Mouse (Mus musculus) thymus, adult 2 months (tissue): ENCODE data around the gene Gcn1l1. TPM values are rescaled to one million over a fixed set of nuclear protein-coding genes. Genes with fewer than 3 reads are reported as not detected.

ENCODE experiments used
- DNase-seq: peaks from one replicate; pipeline ENCODE4 v3.0.0; 2021
- H3K27ac ChIP-seq: fragments of 200-500 bp; 2 replicates; pipeline ENCODE4 v1.5.1; 2012; ENCODE audit warnings: low read length, control low read depth; ENCODE audit not compliant: control insufficient read depth, insufficient read depth
- H3K27me3 ChIP-seq: fragments of 200-500 bp; 2 replicates; pipeline ENCODE4 v1.6.1; 2012; ENCODE audit warnings: mild to moderate bottlenecking, low read length, moderate library complexity, mixed read lengths; ENCODE audit not compliant: control insufficient read depth, insufficient read depth
- H3K36me3 ChIP-seq: fragments of 200-500 bp; 2 replicates; pipeline ENCODE4 v1.6.1; 2012; ENCODE audit warnings: mild to moderate bottlenecking, low read length, moderate library complexity; ENCODE audit not compliant: control insufficient read depth, insufficient read depth
- H3K4me1 ChIP-seq: fragments of 200-500 bp; replicated peaks from 2 replicates; pipeline ENCODE4 v1.6.1; 2012; ENCODE audit warnings: low read length; ENCODE audit not compliant: control insufficient read depth, insufficient read depth
- H3K4me3 ChIP-seq: fragments of 200-500 bp; 2 replicates; pipeline ENCODE4 v1.5.1; 2012; ENCODE audit warnings: mild to moderate bottlenecking, low read length, control low read depth, moderate library complexity; ENCODE audit not compliant: control insufficient read depth, insufficient read depth
- CTCF ChIP-seq: fragments of 200-500 bp; IDR thresholded peaks from 2 replicates; pipeline ENCODE4 v1.5.1; 2012; ENCODE audit warnings: mild to moderate bottlenecking, control low read depth, low read length, moderate library complexity, borderline replicate concordance; ENCODE audit not compliant: control insufficient read depth, poor library complexity, insufficient read depth; ENCODE audit errors: extremely low read depth
- POLR2A ChIP-seq: fragments of 200-500 bp; IDR thresholded peaks from 2 replicates; pipeline ENCODE4 v1.6.1; 2012; ENCODE audit warnings: mild to moderate bottlenecking, low read length, control low read depth, moderate library complexity; ENCODE audit not compliant: control insufficient read depth, poor library complexity, insufficient read depth; ENCODE audit errors: extremely low read depth
- WGBS: fragments of 180-500 bp; shearing (Covaris S2); methylation state at CpG from one replicate; pipeline ENCODE4 v1.1.7; 2018; 5-methylcytosine and 5-hydroxymethylcytosine counted together
- polyA plus RNA-seq: library from polyadenylated mRNA; depleted of rRNA; stranded (reverse); fragments of >200 nt; gene quantifications from 2 replicates; pipeline ENCODE4 v1.2.3, GENCODE M21; 2012

Gcn1l1 gene
- polyA plus RNA-seq, 1 experiment: 87.8 TPM

- WGBS: 96% methylated on average over 18 of the region's 18 CpGs
- no peak overlapping the region for H3K27ac ChIP-seq
- TF ChIP-seq POLR2A (no peak), CTCF (no peak)
- DNase-seq: no peak
- no peaks in the 10 kb centered on the region for H3K27me3 ChIP-seq
- no peak overlapping the region for H3K4me3 ChIP-seq
- H3K36me3 ChIP-seq: peaks cover 39% of the 10 kb centered on the region
- peaks cover 2% of the 10 kb centered on the region; the same call in 1 of the 2 replicates for H3K4me1 ChIP-seq
Measured at GRCm38 (mm10) chr5:115548501-115549285, 16.4 kb upstream of the Gcn1l1 start.

- Histone ChIP-seq H3K27me3 (no peaks in the 10 kb centered on the region), H3K4me1 (no peaks in the 10 kb centered on the region), H3K36me3 (peaks cover 33% of the 10 kb centered on the region), H3K4me3 (no peak overlapping the region), H3K27ac (no peak overlapping the region)
- 96% methylated on average over 11 of the region's 11 CpGs for WGBS
- no peak for TF ChIP-seq CTCF
- no peak for TF ChIP-seq POLR2A
- no peak for DNase-seq
Measured at GRCm38 (mm10) chr5:115550482-115551005, 14.5 kb upstream of the Gcn1l1 start.

- WGBS: 97% methylated on average over 12 of the region's 12 CpGs
- Histone ChIP-seq H3K4me3 (no peak overlapping the region), H3K27me3 (no peaks in the 10 kb centered on the region), H3K36me3 (peaks cover 26% of the 10 kb centered on the region), H3K27ac (no peak overlapping the region), H3K4me1 (no peaks in the 10 kb centered on the region)
- TF ChIP-seq POLR2A (no peak), CTCF (no peak)
- DNase-seq: no peak
Measured at GRCm38 (mm10) chr5:115551386-115551785, 13.7 kb upstream of the Gcn1l1 start.

- no peak overlapping the region for H3K4me3 ChIP-seq
- peaks cover 23% of the 10 kb centered on the region for H3K36me3 ChIP-seq
- H3K27ac ChIP-seq: no peak overlapping the region
- 94% methylated on average over 13 of the region's 13 CpGs for WGBS
- DNase-seq: no peak
- no peaks in the 10 kb centered on the region for H3K27me3 ChIP-seq
- no peak for TF ChIP-seq POLR2A
- TF ChIP-seq CTCF: no peak
- no peaks in the 10 kb centered on the region for H3K4me1 ChIP-seq
Measured at GRCm38 (mm10) chr5:115551799-115552198, 13.3 kb upstream of the Gcn1l1 start.

GRCm38 (mm10) chr5:115553801-115554420, 11.1 kb upstream of the Gcn1l1 start:
- Histone ChIP-seq H3K36me3 (peaks cover 17% of the 10 kb centered on the region), H3K27me3 (no peaks in the 10 kb centered on the region), H3K4me1 (no peaks in the 10 kb centered on the region), H3K27ac (no peak overlapping the region), H3K4me3 (no peak overlapping the region)
- WGBS: 98% methylated on average over 33 of the region's 33 CpGs
- no peak for DNase-seq
- TF ChIP-seq CTCF (no peak), POLR2A (no peak)

- Histone ChIP-seq H3K4me1 (no peaks in the 10 kb centered on the region), H3K27me3 (no peaks in the 10 kb centered on the region), H3K27ac (no peak overlapping the region), H3K4me3 (no peak overlapping the region), H3K36me3 (peaks cover 12% of the 10 kb centered on the region)
- no peak for DNase-seq
- WGBS: 96% methylated on average over 18 of the region's 18 CpGs
- TF ChIP-seq CTCF: no peak
- no peak for TF ChIP-seq POLR2A
Measured at GRCm38 (mm10) chr5:115554536-115555291, 10.3 kb upstream of the Gcn1l1 start.
